Mouse (Mus musculus) heart, embryonic 13.5 days (tissue): Measurements from ENCODE around the gene Uap1l1. TPM values are rescaled to one million over a fixed set of nuclear protein-coding genes. Genes with fewer than 3 reads are reported as not detected.

Source experiments
- ATAC-seq: fragments of 200-750 bp; cut with Nextera tagmentation; 2 replicates; pipeline ENCODE4 v1.8.0; 2017; ENCODE audit warnings: moderate TSS enrichment; ENCODE audit not compliant: insufficient number of reproducible peaks, low FRiP score, low TSS enrichment; ENCODE audit errors: extremely low read depth
- H3K27ac ChIP-seq: fragments of 300-500 bp; sonication (generic); replicated peaks from 2 replicates; pipeline ENCODE4 v1.5.1; 2015; ENCODE audit warnings: moderate library complexity, mild to moderate bottlenecking, inconsistent platforms
- H3K27me3 ChIP-seq: fragments of 300-500 bp; sonication (generic); replicated peaks from 2 replicates; pipeline ENCODE4 v1.6.1; 2015; ENCODE audit warnings: mild to moderate bottlenecking, inconsistent platforms
- H3K36me3 ChIP-seq: fragments of 300-500 bp; sonication (generic); 2 replicates; pipeline ENCODE4 v1.6.1; 2015; ENCODE audit warnings: mild to moderate bottlenecking, inconsistent platforms
- H3K4me1 ChIP-seq: fragments of 300-500 bp; sonication (generic); 2 replicates; pipeline ENCODE4 v1.6.1; 2015; ENCODE audit warnings: inconsistent platforms
- H3K4me2 ChIP-seq: fragments of 300-500 bp; sonication (generic); 2 replicates; pipeline ENCODE4 v1.6.1; 2015; ENCODE audit warnings: inconsistent platforms, mild to moderate bottlenecking, moderate library complexity
- H3K4me3 ChIP-seq: fragments of 300-500 bp; sonication (generic); 2 replicates; pipeline ENCODE4 v1.5.1; 2015; ENCODE audit warnings: moderate library complexity, mild to moderate bottlenecking, inconsistent platforms
- H3K9ac ChIP-seq: fragments of 300-500 bp; sonication (generic); 2 replicates; pipeline ENCODE4 v1.6.1; 2015; ENCODE audit warnings: inconsistent platforms, mild to moderate bottlenecking, moderate library complexity
- H3K9me3 ChIP-seq: fragments of 300-500 bp; sonication (generic); 2 replicates; pipeline ENCODE4 v1.6.1; 2016; ENCODE audit warnings: inconsistent platforms
- WGBS: fragments of 180-500 bp; shearing (Covaris S2); methylation state at CpG from one replicate; pipeline ENCODE4 v1.1.7; 2015; ENCODE audit warnings: mixed read lengths; 5-methylcytosine and 5-hydroxymethylcytosine counted together
- polyA plus RNA-seq: library from polyadenylated mRNA; unstranded; fragments of >200 nt; fragmentation: Nextera tagmentation; extraction: Ambion mirVana; gene quantifications from 2 replicates; pipeline ENCODE4 v1.2.1, GENCODE M21; 2015

Uap1l1 gene
- polyA plus RNA-seq, 1 experiment from 2014 or later = 17.0 TPM

DNA sequence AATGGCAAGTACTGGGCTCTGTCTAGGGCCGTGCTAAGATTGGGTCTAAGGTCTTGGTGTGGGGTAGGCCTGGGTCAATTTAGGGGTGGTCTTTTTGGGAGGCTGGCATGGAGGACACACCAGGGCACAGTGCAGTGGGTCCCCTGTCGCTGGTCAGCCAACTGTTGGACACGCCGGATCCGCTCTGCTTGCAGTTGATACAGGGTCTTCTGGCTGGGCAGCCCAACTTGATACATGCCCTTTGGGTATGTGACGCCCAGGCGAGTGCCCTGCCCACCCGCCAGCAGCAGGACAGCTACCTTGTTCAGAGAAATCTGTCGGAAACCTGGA is 756 bp downstream of the Uap1l1 start:
- peak overlapping the region; percentile 71 for H3K4me3 ChIP-seq
- H3K4me2 ChIP-seq = peak overlapping the region; percentile 96
- peaks cover 48% of the 10 kb centered on the region for H3K27me3 ChIP-seq
- WGBS = 32% methylated on average over 9 of the region's 9 CpGs
- 0 out of 2 replicates have a peak, but pooled peaks cover 3% of the 10 kb centered on the region for H3K36me3 ChIP-seq
- H3K27ac ChIP-seq = no peak overlapping the region
- H3K9ac ChIP-seq = peak overlapping the region; percentile 87
- ATAC-seq = no peak
- H3K9me3 ChIP-seq = no peaks in the 10 kb centered on the region
- H3K4me1 ChIP-seq = peaks cover 10% of the 10 kb centered on the region

- no peak for ATAC-seq
- Histone ChIP-seq H3K27ac (no peak overlapping the region), H3K4me2 (peak overlapping the region; percentile 96), H3K27me3 (peaks cover 47% of the 10 kb centered on the region), H3K9me3 (no peaks in the 10 kb centered on the region), H3K4me1 (peaks cover 10% of the 10 kb centered on the region), H3K9ac (no peak overlapping the region; the same call in 1 of the 2 replicates), H3K4me3 (peak overlapping the region; percentile 71), H3K36me3 (0 out of 2 replicates have a peak, but pooled peaks cover 5% of the 10 kb centered on the region)
- 89% methylated on average over 4 of the region's 4 CpGs for WGBS
Observed at GRCm38 (mm10) chr2:25364313-25364712, 1.2 kb downstream of the Uap1l1 start.

GRCm38 (mm10) chr2:25363478-25364178 is 1.9 kb downstream of the Uap1l1 start:
- Histone ChIP-seq H3K27me3 (peaks cover 43% of the 10 kb centered on the region), H3K27ac (no peak overlapping the region), H3K4me3 (0 out of 2 replicates have a peak overlapping the region, but pooled peaks have one; percentile 71), H3K4me2 (no peak overlapping the region), H3K36me3 (0 out of 2 replicates have a peak, but pooled peaks cover 5% of the 10 kb centered on the region), H3K9me3 (no peaks in the 10 kb centered on the region), H3K4me1 (peaks cover 10% of the 10 kb centered on the region), H3K9ac (no peak overlapping the region)
- WGBS = 56% methylated on average over 13 of the region's 13 CpGs
- no peak for ATAC-seq

- H3K4me1 ChIP-seq = peaks cover 26% of the 10 kb centered on the region
- H3K27ac ChIP-seq = no peak overlapping the region
- no peak overlapping the region for H3K9ac ChIP-seq
- H3K4me2 ChIP-seq = no peak overlapping the region
- H3K9me3 ChIP-seq = no peaks in the 10 kb centered on the region
- H3K36me3 ChIP-seq = 0 out of 2 replicates have a peak, but pooled peaks cover 5% of the 10 kb centered on the region
- no peak for ATAC-seq
- WGBS = 61% methylated on average over 4 of the region's 4 CpGs
- no peak overlapping the region for H3K4me3 ChIP-seq
- peaks cover 17% of the 10 kb centered on the region for H3K27me3 ChIP-seq
Observed at GRCm38 (mm10) chr2:25359848-25360247, 5.6 kb downstream of the Uap1l1 start.

GRCm38 (mm10) chr2:25356208-25357079 is 9.0 kb downstream of the Uap1l1 start, which contains the start of gene Dpp7:
Gene Dpp7 (minus strand): TSS chr2:25356359.
- no peaks in the 10 kb centered on the region for H3K9me3 ChIP-seq
- H3K27me3 ChIP-seq = no peaks in the 10 kb centered on the region
- H3K4me3 ChIP-seq = peak within 1 kb of the TSS; percentile 56

GRCm38 (mm10) chr2:25355419-25356066 is 9.9 kb downstream of the Uap1l1 start:
- WGBS = 31% methylated on average over 18 of the region's 18 CpGs
- Histone ChIP-seq H3K36me3 (peaks cover 37% of the 10 kb centered on the region), H3K4me2 (peak overlapping the region; percentile 88), H3K9me3 (no peaks in the 10 kb centered on the region), H3K27ac (0 out of 2 replicates have a peak overlapping the region, but pooled peaks have one; percentile 9), H3K9ac (peak overlapping the region; percentile 75), H3K4me3 (peak overlapping the region; percentile 56), H3K4me1 (peaks cover 20% of the 10 kb centered on the region), H3K27me3 (no peaks in the 10 kb centered on the region)
- ATAC-seq = 0 out of 2 replicates have a peak, but pooled peaks have one; percentile 15

More at GRCm38 (mm10) chr2:25356208-25357079, 9.0 kb downstream of the Uap1l1 start, which contains the start of gene Dpp7:
- H3K36me3 ChIP-seq = peaks cover 28% of the 10 kb centered on the region
- H3K9ac ChIP-seq = peak within 1 kb of the TSS; percentile 75
- 6% methylated on average over 13 of the region's 13 CpGs for WGBS
- H3K4me2 ChIP-seq = peak within 1 kb of the TSS; percentile 88
- H3K27ac ChIP-seq = peak within 1 kb of the TSS; percentile 9; the same call in 1 of the 2 replicates
- H3K4me1 ChIP-seq = peaks cover 20% of the 10 kb centered on the region
- ATAC-seq = peak; percentile 64

- WGBS = 77% methylated on average over 6 of the region's 6 CpGs
- Histone ChIP-seq H3K27me3 (no peaks in the 10 kb centered on the region), H3K27ac (no peak overlapping the region), H3K4me2 (no peak overlapping the region), H3K4me3 (peak overlapping the region; percentile 56; the same call in 1 of the 2 replicates), H3K36me3 (peaks cover 45% of the 10 kb centered on the region), H3K9me3 (no peaks in the 10 kb centered on the region), H3K4me1 (peaks cover 20% of the 10 kb centered on the region), H3K9ac (no peak overlapping the region)
- no peak for ATAC-seq
Observed at GRCm38 (mm10) chr2:25354211-25354610, 11.3 kb downstream of the Uap1l1 start.

DNA sequence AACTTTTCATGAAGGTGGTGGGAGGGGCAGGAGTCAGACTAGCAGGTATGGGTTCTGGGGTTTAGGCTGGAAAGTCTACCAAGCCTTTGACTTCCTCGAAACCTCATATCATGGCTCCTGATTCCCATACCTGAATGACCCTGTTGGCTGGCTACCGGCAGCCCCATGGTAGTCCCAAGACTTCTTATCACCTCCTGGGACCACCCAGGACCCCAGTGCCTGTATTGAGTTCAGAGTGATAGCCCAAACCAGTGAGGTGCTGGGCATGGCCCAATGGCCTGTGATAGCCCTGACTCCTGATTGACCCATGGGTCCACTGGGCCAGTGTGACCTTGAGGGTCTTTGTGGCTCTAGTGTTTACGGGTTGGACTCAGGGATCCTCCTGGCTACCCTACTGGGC is 14.8 kb downstream of the Uap1l1 start:
- 91% methylated on average over 3 of the region's 3 CpGs for WGBS
- H3K4me3 ChIP-seq = no peak overlapping the region
- no peaks in the 10 kb centered on the region for H3K9me3 ChIP-seq
- no peak for ATAC-seq
- no peak overlapping the region for H3K9ac ChIP-seq
- H3K4me1 ChIP-seq = peaks cover 7% of the 10 kb centered on the region
- no peak overlapping the region for H3K27ac ChIP-seq
- H3K4me2 ChIP-seq = no peak overlapping the region
- peaks cover 80% of the 10 kb centered on the region for H3K36me3 ChIP-seq
- no peaks in the 10 kb centered on the region for H3K27me3 ChIP-seq

DNA sequence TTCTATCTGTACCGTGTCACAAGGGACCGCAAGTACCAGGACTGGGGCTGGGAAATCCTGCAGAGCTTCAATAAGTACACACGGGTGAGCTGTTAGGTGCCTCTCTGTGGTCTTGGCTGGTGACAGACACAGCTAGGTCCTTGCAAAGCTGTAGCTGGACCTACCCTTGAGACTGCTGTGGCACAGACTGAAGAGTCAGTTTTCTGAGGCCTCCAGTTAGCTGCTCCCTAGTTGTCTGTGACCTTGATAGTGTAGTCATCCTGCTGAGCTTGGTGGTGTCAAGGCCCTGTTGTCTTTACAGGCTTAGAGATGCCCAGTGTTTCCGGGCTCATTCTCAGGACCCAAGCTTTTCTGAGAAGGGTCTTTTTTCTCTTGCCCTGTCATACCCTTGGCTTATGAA is 16.0 kb downstream of the Uap1l1 start:
- WGBS = 86% methylated on average over 4 of the region's 4 CpGs
- no peaks in the 10 kb centered on the region for H3K9me3 ChIP-seq
- no peak overlapping the region for H3K27ac ChIP-seq
- H3K4me3 ChIP-seq = no peak overlapping the region
- no peaks in the 10 kb centered on the region for H3K4me1 ChIP-seq
- no peak overlapping the region for H3K4me2 ChIP-seq
- H3K36me3 ChIP-seq = peaks cover 92% of the 10 kb centered on the region
- no peak overlapping the region for H3K9ac ChIP-seq
- no peak for ATAC-seq
- H3K27me3 ChIP-seq = no peaks in the 10 kb centered on the region

DNA sequence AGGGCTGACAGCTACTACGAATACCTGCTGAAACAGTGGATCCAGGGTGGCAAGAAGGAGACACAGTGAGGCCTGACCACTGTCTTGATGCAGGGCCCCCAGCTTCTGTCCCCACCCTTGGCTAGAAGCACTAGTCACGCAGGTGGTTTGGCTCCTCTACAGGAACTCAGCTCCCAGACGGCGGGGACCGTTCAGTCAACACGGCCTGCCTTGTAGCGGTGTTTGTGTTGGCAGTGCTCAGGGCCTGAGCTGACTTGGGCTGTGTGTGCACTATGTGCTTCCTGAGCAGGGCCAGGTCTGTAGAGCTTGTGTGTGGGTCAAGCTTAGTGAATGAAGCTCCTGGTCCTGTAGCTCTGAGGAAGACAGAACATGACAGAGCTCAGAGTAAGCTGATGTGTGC is 17.3 kb downstream of the Uap1l1 start:
- H3K27me3 ChIP-seq = no peaks in the 10 kb centered on the region
- H3K4me2 ChIP-seq = no peak overlapping the region
- no peaks in the 10 kb centered on the region for H3K9me3 ChIP-seq
- H3K9ac ChIP-seq = no peak overlapping the region
- no peak overlapping the region for H3K4me3 ChIP-seq
- WGBS = 85% methylated on average over 7 of the region's 7 CpGs
- peaks cover 100% of the 10 kb centered on the region for H3K36me3 ChIP-seq
- ATAC-seq = no peak
- H3K27ac ChIP-seq = no peak overlapping the region
- no peaks in the 10 kb centered on the region for H3K4me1 ChIP-seq

GRCm38 (mm10) chr2:25338303-25338702 is 27.2 kb downstream of the Uap1l1 start:
- Histone ChIP-seq H3K4me1 (peaks cover 7% of the 10 kb centered on the region), H3K4me2 (no peak overlapping the region), H3K4me3 (no peak overlapping the region), H3K9me3 (no peaks in the 10 kb centered on the region), H3K9ac (no peak overlapping the region), H3K27me3 (no peaks in the 10 kb centered on the region), H3K36me3 (peaks cover 93% of the 10 kb centered on the region), H3K27ac (no peak overlapping the region)
- 89% methylated on average over 6 of the region's 6 CpGs for WGBS
- ATAC-seq = no peak
